Mouse (Mus musculus): ENCODE measurements at regions not wholly inside any gene's neighbourhood (a gene's known extent, or its start where the extent isn't known, plus 50 kb on each side); places are given as distances from the start of the nearest gene placed in this dataset.

- TF ChIP-seq POLR2A (IDR thresholded peaks at IDR 0.05; ENCODE audit: borderline replicate concordance, extremely low read depth, low read depth, low read length) (no peak), CTCF (IDR thresholded peaks at IDR 0.05; ENCODE audit: insufficient read depth, low read length) (no peak)
- H3K4me1 ChIP-seq (ENCODE audit: control insufficient read depth, insufficient read depth, low read length): no peaks in the 10 kb centered on the region
- no peak overlapping the region for H3K4me3 ChIP-seq (replicated peaks; ENCODE audit: extremely low read depth, low read depth, low read length)
- WGBS: 34% methylated on average over 11 of the region's 11 CpGs
- DNase-seq: no peak
These were observed 279.2 kb downstream of the Col12a1 start for GRCm38 (mm10) chr9:79439233-79439960.

- TF ChIP-seq CTCF (IDR thresholded peaks at IDR 0.05; ENCODE audit: insufficient read depth, low read length) (no peak), POLR2A (IDR thresholded peaks at IDR 0.05; ENCODE audit: borderline replicate concordance, extremely low read depth, low read depth, low read length) (no peak)
- WGBS: 66% methylated on average over 3 of the region's 3 CpGs
- Histone ChIP-seq H3K4me3 (replicated peaks; ENCODE audit: extremely low read depth, low read depth, low read length) (no peak overlapping the region), H3K4me1 (ENCODE audit: control insufficient read depth, insufficient read depth, low read length) (no peaks in the 10 kb centered on the region)
- no peak for DNase-seq
These were observed 263.4 kb downstream of the Col12a1 start for GRCm38 (mm10) chr9:79455226-79455625.

GRCm38 (mm10) chr9:79479118-79479517 lies 239.5 kb downstream of the Col12a1 start:
- H3K4me1 ChIP-seq (ENCODE audit: control insufficient read depth, insufficient read depth, low read length): no peaks in the 10 kb centered on the region
- WGBS: 16% methylated on average over 1 of the region's 1 CpGs
- TF ChIP-seq CTCF (IDR thresholded peaks at IDR 0.05; ENCODE audit: insufficient read depth, low read length) (no peak), POLR2A (IDR thresholded peaks at IDR 0.05; ENCODE audit: borderline replicate concordance, extremely low read depth, low read depth, low read length) (no peak)

GRCm38 (mm10) chr9:79500253-79500652 lies 218.4 kb downstream of the Col12a1 start:
- no peak for DNase-seq
- TF ChIP-seq POLR2A (IDR thresholded peaks at IDR 0.05; ENCODE audit: borderline replicate concordance, extremely low read depth, low read depth, low read length): no peak
- TF ChIP-seq CTCF (IDR thresholded peaks at IDR 0.05; ENCODE audit: insufficient read depth, low read length): no peak
- no peaks in the 10 kb centered on the region for H3K4me1 ChIP-seq (ENCODE audit: control insufficient read depth, insufficient read depth, low read length)
- WGBS: 59% methylated on average over 2 of the region's 2 CpGs
- H3K4me3 ChIP-seq (replicated peaks; ENCODE audit: extremely low read depth, low read depth, low read length): no peak overlapping the region

More at GRCm38 (mm10) chr9:79479118-79479517, 239.5 kb downstream of the Col12a1 start:
- no peak overlapping the region for H3K4me3 ChIP-seq (replicated peaks; ENCODE audit: extremely low read depth, low read depth, low read length)
- no peak for DNase-seq

DNA sequence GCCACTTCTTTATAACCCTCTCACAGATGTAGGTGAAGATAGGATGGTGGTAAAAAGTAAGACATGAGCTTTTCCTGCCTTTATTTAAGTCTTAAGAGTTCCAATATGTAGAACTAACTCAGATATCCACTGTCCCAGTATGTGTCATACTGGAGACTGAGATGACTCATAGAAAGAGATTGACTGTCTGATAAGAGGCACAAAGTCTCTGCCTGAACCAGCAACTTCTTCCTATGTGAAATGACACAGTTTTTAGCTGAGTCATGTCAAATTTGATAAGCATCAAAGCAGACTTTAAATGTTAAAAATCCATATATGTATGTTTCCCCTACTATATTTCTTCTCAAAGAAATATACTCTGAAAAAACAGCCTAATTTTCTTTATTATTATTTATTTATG lies 216.6 kb downstream of the Col12a1 start:
- TF ChIP-seq POLR2A (IDR thresholded peaks at IDR 0.05; ENCODE audit: borderline replicate concordance, extremely low read depth, low read depth, low read length) (no peak), CTCF (IDR thresholded peaks at IDR 0.05; ENCODE audit: insufficient read depth, low read length) (no peak)
- H3K4me1 ChIP-seq (ENCODE audit: control insufficient read depth, insufficient read depth, low read length): no peaks in the 10 kb centered on the region
- no peak overlapping the region for H3K4me3 ChIP-seq (replicated peaks; ENCODE audit: extremely low read depth, low read depth, low read length)
- DNase-seq: no peak

DNA sequence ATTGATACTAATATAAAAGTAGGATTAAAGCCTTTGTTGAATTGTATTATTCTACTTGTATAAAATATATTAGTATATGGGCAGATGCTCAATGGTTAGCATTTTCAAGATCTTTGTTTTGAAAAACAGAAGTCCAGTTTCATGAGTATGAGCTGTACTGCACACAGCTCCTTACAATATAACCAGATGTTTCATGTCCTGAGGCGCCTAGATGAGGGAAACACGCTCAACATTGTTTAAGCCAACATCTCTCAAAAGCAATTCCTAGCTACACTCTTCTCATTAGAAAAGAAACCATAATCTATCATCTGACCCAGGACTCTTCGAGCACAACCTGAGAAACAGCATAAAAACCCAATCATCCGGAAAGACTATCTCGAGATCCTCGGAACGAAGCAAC lies 202.2 kb downstream of the Col12a1 start:
- TF ChIP-seq CTCF (IDR thresholded peaks at IDR 0.05; ENCODE audit: insufficient read depth, low read length) (no peak), POLR2A (IDR thresholded peaks at IDR 0.05; ENCODE audit: borderline replicate concordance, extremely low read depth, low read depth, low read length) (no peak)
- no peak overlapping the region for H3K4me3 ChIP-seq (replicated peaks; ENCODE audit: extremely low read depth, low read depth, low read length)
- DNase-seq: no peak
- 72% methylated on average over 7 of the region's 7 CpGs for WGBS
- H3K4me1 ChIP-seq (ENCODE audit: control insufficient read depth, insufficient read depth, low read length): no peaks in the 10 kb centered on the region

DNA sequence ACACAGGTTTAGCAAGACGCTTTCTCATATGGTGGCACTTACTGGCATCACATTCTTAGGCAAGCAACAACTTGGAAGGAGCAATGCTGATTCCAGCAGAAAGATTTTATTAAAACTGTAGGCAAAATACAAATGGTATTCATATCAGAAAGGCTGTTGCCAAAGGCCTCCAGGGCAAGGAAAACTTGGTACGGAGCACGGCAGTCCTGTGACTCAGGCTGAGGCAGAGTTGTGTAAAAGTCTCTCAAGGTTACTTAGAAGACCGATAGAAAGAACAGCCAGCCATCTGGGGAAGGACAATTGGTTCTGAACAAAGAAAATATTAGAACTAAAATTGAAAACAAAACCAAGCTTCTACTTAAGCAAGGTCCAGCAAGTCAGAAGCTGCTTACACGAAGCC lies 201.2 kb downstream of the Col12a1 start:
- no peaks in the 10 kb centered on the region for H3K4me1 ChIP-seq (ENCODE audit: control insufficient read depth, insufficient read depth, low read length)
- no peak overlapping the region for H3K4me3 ChIP-seq (replicated peaks; ENCODE audit: extremely low read depth, low read depth, low read length)
- 67% methylated on average over 5 of the region's 5 CpGs for WGBS
- DNase-seq: no peak
- TF ChIP-seq CTCF (IDR thresholded peaks at IDR 0.05; ENCODE audit: insufficient read depth, low read length): no peak
- no peak for TF ChIP-seq POLR2A (IDR thresholded peaks at IDR 0.05; ENCODE audit: borderline replicate concordance, extremely low read depth, low read depth, low read length)

DNA sequence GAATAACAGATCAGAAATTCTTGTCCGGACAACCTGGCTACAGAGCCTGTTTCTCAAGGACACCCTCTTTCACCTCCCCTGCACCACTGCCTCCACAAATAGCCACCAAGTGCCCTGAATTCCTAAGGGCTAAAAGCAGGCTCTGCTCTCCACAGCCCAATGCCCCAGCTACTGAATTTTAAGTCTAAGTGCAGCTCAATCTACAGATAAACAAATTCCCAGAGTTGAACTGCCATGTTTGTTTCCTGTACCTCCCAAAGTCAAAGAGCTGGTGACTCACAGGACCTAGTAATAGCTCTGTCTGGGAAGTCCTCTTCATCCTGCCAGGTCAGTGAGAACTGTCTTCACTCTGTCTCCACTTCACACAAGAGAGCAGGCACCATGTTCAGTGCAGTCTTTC lies 200.0 kb downstream of the Col12a1 start:
- TF ChIP-seq POLR2A (IDR thresholded peaks at IDR 0.05; ENCODE audit: borderline replicate concordance, extremely low read depth, low read depth, low read length): no peak
- TF ChIP-seq CTCF (IDR thresholded peaks at IDR 0.05; ENCODE audit: insufficient read depth, low read length): no peak
- 40% methylated on average over 1 of the region's 1 CpGs for WGBS
- Histone ChIP-seq H3K4me3 (replicated peaks; ENCODE audit: extremely low read depth, low read depth, low read length) (no peak overlapping the region), H3K4me1 (ENCODE audit: control insufficient read depth, insufficient read depth, low read length) (no peaks in the 10 kb centered on the region)
- DNase-seq: no peak

DNA sequence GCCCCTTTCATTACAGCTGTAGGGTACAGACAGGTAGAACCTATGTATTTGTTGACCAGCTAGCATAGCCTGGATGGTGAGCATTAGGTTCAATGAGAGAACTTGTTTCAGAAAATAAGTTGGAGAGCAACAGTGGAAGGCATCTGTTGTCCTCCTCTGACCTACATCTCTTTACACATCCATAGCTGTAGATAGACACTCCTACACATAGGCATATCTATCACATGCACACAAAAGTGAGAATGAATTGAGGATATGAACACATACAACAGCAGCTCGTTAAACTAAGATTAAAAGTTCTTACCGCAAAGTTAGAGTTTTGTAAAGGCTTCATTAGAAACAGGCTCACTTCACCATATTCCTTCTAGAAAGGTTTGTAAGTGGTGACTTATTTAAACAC lies 198.1 kb downstream of the Col12a1 start:
- no peak for TF ChIP-seq POLR2A (IDR thresholded peaks at IDR 0.05; ENCODE audit: borderline replicate concordance, extremely low read depth, low read depth, low read length)
- no peak for TF ChIP-seq CTCF (IDR thresholded peaks at IDR 0.05; ENCODE audit: insufficient read depth, low read length)
- H3K4me1 ChIP-seq (ENCODE audit: control insufficient read depth, insufficient read depth, low read length): no peaks in the 10 kb centered on the region
- DNase-seq: no peak
- no peak overlapping the region for H3K4me3 ChIP-seq (replicated peaks; ENCODE audit: extremely low read depth, low read depth, low read length)
- whole genome bisulfite sequencing: 75% methylated on average over 2 of the region's 2 CpGs

DNA sequence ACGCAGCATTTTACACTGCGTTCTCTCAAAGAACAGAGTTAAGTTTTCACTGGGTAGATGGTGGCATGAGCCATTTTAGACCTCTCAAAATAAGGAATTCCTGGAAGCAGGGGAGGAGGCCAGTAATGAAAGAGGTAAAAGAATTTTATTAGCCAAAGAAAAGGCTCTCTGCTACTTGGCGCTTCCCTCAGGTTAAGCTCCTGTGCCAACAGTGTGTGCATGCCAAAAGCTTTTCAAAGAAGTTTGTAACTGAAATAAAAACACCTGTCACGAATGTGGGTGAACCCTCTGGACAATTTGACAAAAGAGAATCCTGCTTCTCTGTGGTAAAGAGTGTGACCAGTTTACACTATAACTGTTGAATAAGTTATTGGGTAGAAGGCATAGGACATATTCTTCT lies 195.6 kb downstream of the Col12a1 start:
- TF ChIP-seq POLR2A (IDR thresholded peaks at IDR 0.05; ENCODE audit: borderline replicate concordance, extremely low read depth, low read depth, low read length) (no peak), CTCF (IDR thresholded peaks at IDR 0.05; ENCODE audit: insufficient read depth, low read length) (no peak)
- H3K4me3 ChIP-seq (replicated peaks; ENCODE audit: extremely low read depth, low read depth, low read length): no peak overlapping the region
- no peak for DNase-seq
- 82% methylated on average over 4 of the region's 4 CpGs for WGBS
- no peaks in the 10 kb centered on the region for H3K4me1 ChIP-seq (ENCODE audit: control insufficient read depth, insufficient read depth, low read length)

Measured in lung, adult 2 months (tissue).